Mouse (Mus musculus) layer of hippocampus, postnatal 10 days (tissue): Measurements from ENCODE around the gene Hspb3. TPM values are rescaled to one million over a fixed set of nuclear protein-coding genes. Genes with fewer than 3 reads are reported as not detected.

ENCODE experiments used
- total RNA-seq, 2 experiments: library from RNA; stranded (reverse); gene quantifications; 2 replicates each; pipeline ENCODE4 v1.2.3; 2021

Hspb3 gene
- total RNA-seq, 2 experiments from 2014 or later = 1.4 to 1.6 TPM

Other genes with a start within 250 kb of the Hspb3 start
- 10 to 100 TPM; 23.4 to 24.7 TPM for gene Snx18, start 45.1 kb downstream of the Hspb3 start, total RNA-seq
- 10 to 100 TPM; 50.5 to 53.9 TPM for gene Arl15, start 130.8 kb upstream of the Hspb3 start, total RNA-seq